Mouse (Mus musculus): Measurements from ENCODE around the gene Gjd3.
"Not testable (repeated sequence)": the region's sequence is repeated elsewhere in the genome, so short reads cannot be mapped to it uniquely, and the experiment has no call there.

Gene Gjd3

DNA sequence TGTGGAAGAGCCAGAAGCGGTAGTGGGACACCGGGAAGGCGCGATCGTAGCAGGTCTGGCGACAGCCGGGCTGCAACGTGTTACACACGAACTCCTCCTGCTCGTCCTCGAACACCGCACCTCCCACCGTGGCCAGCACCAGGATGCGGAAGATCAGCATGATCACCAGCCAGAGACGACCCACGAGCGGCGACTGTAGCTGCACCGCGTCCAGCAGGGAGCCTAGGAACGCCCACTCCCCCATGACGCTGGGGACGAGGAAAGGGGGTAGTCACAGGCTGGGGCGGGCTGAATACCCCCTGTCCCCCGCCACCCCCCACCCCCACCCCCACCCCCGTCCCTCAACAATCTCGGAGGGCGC, at the start of gene Gjd3:
TSS of gene Gjd3 (minus strand) at position 244 of the 361 bp plus-strand sequence.
- in situ Hi-C loops (cut with MboI, MseI), result no loop called here

DNA sequence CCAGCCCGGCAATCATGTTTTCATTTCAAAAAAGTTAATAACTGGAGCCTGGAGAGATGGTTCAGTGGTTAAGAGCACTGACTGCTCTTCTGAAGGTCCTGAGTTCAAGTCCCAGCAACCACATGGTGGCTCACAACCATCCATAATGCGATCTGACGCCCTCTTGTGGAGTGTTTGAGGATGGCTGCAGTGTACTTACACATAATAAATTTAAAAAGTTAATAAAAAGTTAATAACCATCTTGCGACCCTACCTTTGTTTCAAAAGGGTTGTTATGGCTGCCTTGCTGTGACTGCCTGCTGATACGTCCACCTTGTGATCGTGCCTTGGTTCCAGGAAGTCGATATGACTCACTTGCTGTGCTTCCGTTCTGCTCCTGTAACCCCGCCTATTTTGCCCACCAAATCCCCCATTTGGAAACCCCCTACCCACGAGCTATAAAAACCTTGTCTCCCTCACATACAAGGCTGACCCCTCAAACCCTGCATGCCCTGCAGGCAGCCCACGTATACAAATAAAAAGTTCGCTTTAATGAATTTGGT, 44.2 kb upstream of the Gjd3 start:
- in situ Hi-C loops (cut with MboI, MseI), result no loop called here

DNA sequence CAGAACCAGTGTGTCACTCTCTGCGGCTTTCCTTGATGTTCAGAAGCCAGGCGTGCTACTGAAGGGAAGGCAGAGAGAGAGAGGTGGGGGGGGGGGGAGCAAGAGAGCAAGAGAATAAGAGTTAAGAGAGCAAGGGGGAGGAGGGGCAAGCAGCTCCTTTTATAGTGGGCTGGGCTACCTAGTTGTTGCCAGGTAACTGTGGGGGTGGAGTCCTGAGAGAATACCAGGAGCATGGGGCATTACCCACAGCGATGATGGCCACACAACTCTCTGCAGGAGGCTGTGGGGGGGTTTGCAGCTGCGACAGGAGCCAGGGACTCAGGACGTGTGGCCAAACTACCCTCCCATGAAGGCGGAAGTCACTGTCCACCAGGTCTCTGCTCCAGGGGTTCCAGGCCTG, 43.1 kb upstream of the Gjd3 start:
- in situ Hi-C loops (cut with MboI, MseI), result no loop called here

DNA sequence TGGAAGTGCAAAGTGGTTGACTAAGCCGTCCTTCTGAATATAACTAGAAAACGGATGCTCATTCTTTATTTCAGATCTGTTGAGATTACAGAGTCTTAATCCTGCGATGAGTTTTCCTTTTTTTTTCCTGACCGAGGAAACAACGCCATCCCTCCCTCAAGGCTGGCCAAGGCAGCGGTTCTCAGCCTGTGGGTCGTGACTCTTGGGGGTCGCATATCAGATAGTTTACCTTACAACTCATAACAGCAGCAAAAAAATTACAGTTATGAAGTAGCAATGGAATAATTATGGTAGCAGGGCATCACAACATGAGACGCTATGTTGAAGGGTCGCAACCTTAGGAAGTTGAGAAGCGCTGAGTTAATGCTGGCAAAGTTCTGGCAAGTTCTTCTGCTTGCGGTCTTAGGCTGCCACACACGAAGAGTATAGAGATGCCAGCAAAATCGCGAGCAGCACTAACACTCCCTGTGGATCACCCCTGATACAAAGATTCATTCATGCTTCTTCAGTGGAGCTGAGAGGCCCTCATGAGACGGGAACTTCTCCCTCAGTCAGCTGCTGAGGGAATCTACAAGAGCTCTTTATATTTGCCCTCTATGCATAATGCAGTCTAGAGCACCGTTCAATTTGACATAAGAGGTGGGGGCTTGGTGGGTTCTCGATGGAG, 41.8 kb upstream of the Gjd3 start:
- in situ Hi-C loops (cut with MboI, MseI), result loop anchor here (5.0 to 25.0 kb wide), 3 partner anchors 123 to 1862 kb away; partner anchors contain the start of genes Cdk12 (in 1 of the 2) and Tbkbp1 (in 1 of the 2)

DNA sequence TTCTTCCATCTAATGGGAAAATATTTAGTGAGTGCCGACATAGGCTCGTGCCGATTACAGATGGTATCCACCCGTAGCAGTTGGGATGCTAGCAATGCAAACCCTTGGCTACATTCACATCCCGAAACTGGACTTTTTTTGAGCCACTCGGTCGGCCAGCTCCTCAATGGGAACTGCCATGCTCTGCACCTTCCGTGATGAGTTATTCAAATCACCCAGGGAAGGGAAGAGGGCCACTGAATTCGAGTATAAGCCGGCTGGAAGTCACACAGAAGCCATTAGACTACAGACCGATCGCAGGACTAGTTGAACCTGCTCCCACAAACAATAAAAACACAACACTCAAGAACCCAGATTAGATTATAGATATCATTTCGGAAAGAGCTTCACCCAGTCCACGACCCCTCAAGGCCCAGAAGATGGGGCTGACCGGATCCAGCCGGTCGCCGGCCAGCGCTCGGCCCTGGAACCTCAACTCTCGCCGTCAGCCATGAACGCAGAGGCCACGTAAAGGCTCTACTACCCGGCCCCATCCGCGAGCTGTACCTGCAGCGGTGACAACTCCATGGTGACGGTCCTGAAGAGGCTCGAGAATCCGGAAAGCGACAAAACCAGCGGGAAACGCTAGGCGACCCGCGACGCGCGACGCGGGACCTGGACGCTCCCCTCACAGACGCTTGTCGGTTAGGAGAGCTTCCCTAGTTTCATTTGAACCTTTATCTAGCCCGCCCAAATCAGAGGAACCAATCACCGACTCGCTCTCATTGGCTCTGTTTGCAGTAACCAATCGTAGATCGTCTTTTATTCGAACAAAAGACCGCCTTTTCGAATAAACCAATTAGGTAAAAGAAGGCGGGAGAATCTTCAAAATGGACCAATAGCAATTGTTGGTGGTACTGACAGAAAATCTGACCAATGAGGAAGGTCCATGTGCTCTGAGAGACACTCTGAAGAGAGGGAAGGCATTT, 41.0 kb upstream of the Gjd3 start, which contains the start of gene Top2a:
TSS of gene Top2a (minus strand) at position 690 of the 968 bp plus-strand sequence.
- in situ Hi-C loops (cut with MboI, MseI), result loop anchor here (5.0 to 25.0 kb wide), 3 partner anchors 124 to 1861 kb away; partner anchors contain the start of genes Cdk12 (in 1 of the 2) and Tbkbp1 (in 1 of the 2)

DNA sequence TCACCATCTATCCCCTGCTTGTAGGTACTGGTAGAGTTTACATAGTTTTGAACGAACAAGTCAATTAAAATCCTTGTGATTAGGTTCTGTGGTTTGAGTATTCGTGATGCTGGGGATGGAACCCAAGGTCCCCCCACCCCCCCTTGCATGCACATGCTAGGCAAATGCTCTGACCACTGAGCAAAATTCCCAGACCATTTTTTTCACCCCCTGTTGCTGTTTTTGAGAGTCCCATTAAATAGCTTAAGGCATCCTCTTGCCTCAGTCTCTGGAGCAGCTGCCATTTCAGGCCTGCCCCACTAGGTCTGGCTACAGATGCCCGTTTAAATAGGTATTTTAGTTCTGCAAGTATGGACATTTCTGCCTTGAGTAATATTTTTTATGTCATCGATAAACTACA, 40.3 kb upstream of the Gjd3 start:
- in situ Hi-C loops (cut with MboI, MseI), result loop anchor here (5.0 to 25.0 kb wide), 3 partner anchors 124 to 1861 kb away; partner anchors contain the start of genes Cdk12 (in 1 of the 2) and Tbkbp1 (in 1 of the 2)

DNA sequence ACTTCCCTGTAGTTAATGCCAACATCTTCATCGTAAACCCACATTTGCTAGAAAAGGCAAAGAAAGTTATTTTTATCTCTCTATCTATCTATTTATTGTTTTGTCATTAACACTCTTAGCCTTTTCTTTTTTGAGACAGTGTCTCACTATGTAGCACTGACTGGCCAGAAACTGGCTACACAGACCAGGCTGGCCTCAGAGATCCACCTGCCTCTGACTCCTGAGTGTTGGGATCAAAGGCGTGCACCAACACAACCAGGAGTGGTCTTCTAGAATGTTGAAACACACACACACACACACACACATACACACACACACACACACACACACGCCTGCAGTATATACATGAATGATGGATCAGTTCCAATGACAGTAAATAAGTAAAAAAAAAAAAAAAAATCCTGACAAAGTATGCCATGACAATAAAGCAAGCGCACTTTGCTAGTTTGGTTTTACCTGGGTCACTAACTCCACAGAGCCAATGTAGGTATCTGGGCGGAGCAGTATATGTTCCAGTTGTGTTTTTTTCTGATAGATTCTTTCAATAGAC, 39.6 kb upstream of the Gjd3 start:
- in situ Hi-C loops (cut with MboI, MseI), result loop anchor here (5.0 to 25.0 kb wide), 3 partner anchors 125 to 1860 kb away; partner anchors contain the start of genes Cdk12 (in 1 of the 2) and Tbkbp1 (in 1 of the 2)

DNA sequence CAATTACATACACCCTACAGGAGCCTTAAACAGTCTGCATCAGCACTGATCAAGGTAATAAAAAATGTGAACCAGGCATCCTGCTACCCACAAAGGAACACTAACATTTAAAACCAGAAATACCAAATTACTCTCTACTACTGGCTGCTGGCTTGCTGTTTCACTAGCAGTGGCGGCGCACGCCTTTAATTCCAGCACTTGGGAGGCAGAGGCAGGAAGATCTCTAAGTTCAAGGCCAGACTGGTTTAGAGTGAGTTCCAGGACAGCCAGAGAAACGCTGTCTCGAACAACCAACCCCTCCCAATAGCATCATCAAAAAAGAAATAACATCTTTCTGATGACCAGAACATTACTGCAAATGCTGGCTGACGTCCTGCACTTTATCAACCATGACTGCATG, 37.0 kb upstream of the Gjd3 start:
- in situ Hi-C loops (cut with MboI, MseI), result loop anchor here (5.0 to 25.0 kb wide), 3 partner anchors 127 to 1858 kb away; partner anchors contain the start of genes Cdk12 (in 1 of the 2) and Tbkbp1 (in 1 of the 2)

DNA sequence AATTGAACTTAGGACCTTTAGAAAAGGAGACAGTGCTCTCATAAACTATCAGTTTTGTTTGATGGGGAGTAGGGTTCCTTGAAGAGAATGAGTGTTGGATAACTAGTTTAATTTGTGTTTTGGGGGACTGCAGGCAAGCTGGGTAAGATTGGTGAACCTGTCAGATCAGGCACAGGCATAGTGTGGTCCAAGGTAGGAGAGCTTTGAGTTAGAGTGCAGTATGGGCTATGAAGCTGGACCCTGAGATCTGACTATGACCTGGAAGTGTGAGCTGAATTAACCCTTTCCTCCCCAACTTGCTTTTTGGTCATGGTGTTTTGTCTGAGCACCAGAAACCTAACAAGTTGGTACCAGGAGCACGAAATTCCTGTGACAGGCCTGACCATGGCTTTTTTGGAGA, 31.0 kb upstream of the Gjd3 start:
- in situ Hi-C loops (cut with MboI, MseI), result loop anchor here (25.0 kb wide), 2 partner anchors 802 to 1852 kb away; partner anchors contain the start of genes Cdk12 (in 1 of the 2) and Tbkbp1 (in 1 of the 2)

DNA sequence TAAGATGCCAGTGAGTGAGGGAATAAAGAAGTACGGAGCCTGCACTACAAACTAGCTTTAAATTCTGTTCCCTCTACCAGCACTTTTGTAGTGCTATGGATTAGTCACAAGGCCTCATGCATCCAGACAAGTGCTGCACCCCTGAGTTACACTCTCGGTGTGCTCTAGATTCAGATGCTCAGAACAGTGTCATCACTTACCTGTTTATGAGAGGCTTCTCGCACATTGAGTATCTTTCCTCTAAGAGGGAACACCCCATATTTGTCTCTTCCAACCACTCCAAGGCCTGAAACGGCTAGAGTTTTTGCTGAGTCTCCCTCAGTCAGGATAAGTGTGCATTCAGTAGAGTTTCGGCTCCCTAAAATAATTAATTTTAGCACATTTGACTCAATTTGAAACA, 27.9 kb upstream of the Gjd3 start:
- in situ Hi-C loops (cut with MboI, MseI), result loop anchor here (25.0 kb wide), 2 partner anchors 798 to 1848 kb away; partner anchors contain the start of genes Cdk12 (in 1 of the 2) and Tbkbp1 (in 1 of the 2)

DNA sequence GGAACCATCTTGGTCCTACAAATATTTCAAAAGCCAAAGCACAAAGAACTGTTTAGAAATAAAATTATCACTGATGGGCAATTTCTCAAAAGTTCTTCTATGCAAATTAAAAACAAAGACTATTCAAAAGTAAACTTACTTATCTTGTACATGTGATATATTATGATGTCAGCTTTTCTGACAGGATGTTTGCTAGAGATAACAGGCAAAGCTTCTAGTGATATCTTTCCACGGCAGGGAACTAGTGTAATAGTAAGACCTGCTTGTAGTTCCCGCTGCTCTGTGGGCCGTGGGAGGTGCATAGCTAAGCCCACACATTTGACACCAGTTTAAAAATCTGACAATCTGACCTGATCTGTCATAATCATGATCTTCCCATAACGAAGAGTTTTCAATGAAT, 27.3 kb upstream of the Gjd3 start:
- in situ Hi-C loops (cut with MboI, MseI), result loop anchor here (25.0 kb wide), 2 partner anchors 798 to 1848 kb away; partner anchors contain the start of genes Cdk12 (in 1 of the 2) and Tbkbp1 (in 1 of the 2)

DNA sequence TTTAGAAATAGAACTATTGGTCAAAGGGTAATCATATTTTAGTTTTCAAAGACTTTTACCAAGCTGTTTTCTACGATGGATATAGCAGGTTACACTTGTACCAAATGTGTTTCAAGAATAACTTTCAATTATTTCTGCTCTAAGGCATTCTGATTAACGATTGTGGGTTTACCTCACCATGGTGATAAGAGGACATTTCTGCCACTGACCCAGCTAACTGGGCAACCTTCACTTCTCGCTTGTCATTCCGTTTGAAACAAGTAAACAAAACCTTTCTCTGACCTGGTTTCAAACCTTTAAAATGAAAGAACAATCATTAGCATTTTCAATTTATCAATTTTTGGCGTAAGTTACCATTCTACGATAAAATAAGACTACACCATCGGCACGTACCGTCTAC, 24.0 kb upstream of the Gjd3 start:
- in situ Hi-C loops (cut with MboI, MseI), result loop anchor here (5.0 to 25.0 kb wide), 6 partner anchors 184 to 1844 kb away; partner anchors contain the start of genes Cdk12 (in 1 of the 2) and Tbkbp1 (in 1 of the 2)

DNA sequence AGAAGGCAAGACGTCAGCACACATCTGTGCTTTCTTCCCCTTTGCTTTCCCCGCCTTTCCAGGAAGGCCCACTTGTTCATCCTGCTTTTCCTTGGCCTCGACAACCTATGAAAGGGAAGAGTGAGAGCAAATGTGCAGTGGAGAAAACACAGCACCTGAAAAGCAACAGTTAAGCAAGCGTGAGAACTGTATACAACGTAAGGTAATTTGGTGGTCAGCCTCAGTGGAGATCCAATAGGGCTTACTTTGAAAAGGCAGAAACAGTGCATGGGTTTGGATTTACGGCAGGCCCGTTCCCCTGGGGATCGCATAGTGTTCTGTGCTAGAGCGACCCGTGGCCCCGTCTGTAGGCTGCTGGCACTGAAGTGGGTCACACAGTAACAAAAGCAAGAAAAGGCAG, 16.4 kb upstream of the Gjd3 start:
- in situ Hi-C loops (cut with MboI, MseI), result loop anchor here in 1 of 2 experiments (10.0 kb wide), 1 partner anchor 1506 kb away; no protein-coding TSS in a partner anchor

DNA sequence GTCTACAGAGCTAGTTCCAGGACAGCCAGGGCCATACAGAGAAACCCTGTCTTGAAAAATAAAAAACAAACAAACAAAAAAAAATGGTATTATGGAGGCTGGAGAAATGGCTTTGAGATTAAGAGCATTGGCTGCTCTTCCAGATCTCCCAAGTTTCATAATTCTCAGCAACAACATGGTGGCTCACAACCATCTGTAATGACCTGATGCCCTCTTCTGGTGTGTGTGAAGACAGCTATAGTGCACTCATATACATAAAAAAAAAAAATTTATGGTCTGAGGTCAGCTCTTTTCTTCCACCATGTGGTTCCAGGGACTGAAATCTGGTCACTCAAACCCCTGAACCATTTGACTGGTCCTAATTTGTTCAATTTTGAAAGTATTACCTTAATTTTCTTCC, 16.0 kb upstream of the Gjd3 start:
- in situ Hi-C loops (cut with MboI, MseI), result loop anchor here in 1 of 2 experiments (10.0 kb wide), 1 partner anchor 1506 kb away; no protein-coding TSS in a partner anchor

DNA sequence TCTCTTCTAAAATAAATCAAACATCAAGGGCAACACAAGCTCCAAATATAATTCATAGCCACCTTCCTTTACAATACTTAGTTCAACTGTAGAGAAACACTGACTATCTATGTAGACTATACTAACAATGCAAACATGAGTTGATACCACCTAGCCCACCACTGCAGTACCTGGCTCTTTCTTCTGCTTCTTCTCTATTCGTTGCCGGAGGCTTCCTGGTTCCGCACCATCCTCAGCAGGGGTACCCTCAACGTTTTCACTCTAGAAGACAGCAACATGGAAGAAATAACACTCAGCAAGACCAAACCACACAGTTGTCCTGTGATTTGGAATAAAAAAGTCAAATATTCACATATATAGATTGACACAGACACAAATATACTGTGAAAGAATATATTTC, 14.8 kb upstream of the Gjd3 start:
- in situ Hi-C loops (cut with MboI, MseI), result loop anchor here in 1 of 2 experiments (10.0 kb wide), 1 partner anchor 1507 kb away; no protein-coding TSS in a partner anchor

DNA sequence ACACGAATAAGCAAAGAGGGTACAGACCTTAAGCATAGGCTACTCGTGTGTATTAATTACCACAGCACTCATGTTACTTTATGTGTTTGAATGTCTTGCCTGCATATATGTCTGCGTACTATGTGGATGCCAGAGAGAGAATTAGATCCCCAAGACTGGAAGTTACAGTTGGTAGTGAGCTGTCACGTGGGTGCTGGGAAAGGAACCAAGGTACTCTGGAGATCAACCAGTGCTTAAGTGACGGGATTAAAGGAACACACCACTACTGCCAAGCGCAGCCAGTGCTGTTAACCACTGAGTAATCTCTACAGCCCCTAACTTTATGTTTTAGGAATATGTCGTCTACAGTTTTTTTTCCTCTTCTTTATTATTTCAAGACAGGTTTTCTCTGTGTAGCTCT, 13.2 kb upstream of the Gjd3 start:
- in situ Hi-C loops (cut with MboI, MseI), result loop anchor here in 1 of 2 experiments (10.0 kb wide), 1 partner anchor 1509 kb away; no protein-coding TSS in a partner anchor

DNA sequence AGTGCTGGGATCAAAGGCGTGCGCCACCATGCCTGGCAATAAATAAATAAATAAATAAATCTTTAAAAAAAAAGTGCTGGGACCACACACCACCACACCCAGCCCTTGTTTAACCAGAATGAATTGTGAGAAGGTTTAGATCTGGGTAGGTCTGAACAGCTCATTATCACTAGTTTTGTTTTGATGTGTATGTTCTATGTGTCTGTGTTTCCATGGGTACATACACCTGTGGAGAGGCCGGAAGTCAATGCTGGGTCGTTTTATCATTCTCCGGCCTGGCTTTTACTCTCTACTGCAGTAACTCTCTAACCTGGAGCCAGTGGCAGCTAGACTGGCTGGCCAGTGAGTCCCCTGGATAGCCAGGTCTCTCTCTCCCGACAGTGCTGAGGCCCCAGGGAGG, 8.1 kb upstream of the Gjd3 start:
- in situ Hi-C loops (cut with MboI, MseI), result loop anchor here in 1 of 2 experiments (10.0 kb wide), 1 partner anchor 1514 kb away; no protein-coding TSS in a partner anchor

DNA sequence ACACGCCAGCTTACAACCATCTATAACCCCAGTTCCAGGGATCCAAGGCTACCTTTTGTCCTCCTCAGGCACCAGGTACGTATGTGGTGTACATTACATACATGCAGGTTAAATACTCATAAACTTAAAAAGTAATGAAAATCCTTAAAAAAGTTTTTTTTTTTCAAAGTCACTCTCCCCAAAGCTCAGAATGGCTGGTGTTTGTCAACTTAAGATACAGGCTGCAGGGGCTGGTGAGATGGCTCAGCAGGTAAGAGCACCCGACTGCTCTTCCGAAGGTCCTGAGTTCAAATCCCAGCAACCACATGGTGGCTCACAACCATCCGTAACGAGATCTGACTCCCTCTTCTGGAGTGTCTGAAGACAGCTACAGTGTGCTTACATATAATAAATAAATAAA, 5.4 kb upstream of the Gjd3 start:
- in situ Hi-C loops (cut with MboI, MseI), result not testable (repeated sequence)

DNA sequence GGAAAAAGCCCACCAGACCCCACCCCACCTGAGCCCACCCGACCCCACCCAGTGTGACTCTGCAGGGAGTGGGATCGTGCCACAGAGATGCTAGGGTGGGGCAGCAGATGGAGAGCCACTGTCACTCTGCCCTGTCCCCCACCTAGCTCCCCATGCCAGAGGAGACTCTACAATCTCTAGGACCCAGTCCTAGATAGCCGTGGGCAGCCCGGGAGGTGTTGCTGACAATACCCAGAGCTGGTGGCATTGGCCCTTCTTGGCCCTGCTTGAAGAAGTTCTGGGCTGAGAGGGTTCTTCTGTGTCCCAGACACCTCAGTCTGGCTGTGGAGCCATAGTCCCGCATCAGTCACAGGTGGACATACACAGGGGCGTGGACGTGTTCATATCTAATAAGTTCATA, 2.7 kb upstream of the Gjd3 start:
- in situ Hi-C loops (cut with MboI, MseI), result no loop called here

DNA sequence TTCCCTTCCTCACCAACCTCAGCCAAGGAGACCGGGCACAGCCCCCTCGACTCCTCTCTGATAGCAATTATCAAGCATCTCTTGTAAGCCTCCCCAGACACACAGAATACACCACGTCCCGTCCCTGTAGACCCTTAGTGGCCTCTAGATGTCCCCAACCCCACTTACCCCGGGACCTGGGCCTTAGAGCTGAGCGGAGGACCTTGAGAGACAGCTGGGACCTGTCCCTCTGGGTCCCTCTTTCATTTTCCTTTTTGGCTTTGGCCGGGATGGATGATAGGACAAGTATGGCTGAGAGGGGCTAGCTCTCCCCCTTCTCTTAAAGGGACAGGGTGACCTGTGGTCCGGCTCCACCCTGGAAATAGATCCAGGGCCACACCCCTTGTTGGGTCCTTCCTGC, 735 bp upstream of the Gjd3 start:
- in situ Hi-C loops (cut with MboI, MseI), result no loop called here

All from T-helper 17 cell (primary cell).